Mouse (Mus musculus): Measurements from ENCODE around the gene Oat.

The Oat gene

GRCm38 (mm10) chr7:132593762-132594161 lies 17.6 kb upstream of the Oat start:
- no peak for DNase-seq (ENCODE audit: low spot score in 2 of 2)

GRCm38 (mm10) chr7:132589610-132590009 lies 13.4 kb upstream of the Oat start:
- no peak for DNase-seq (ENCODE audit: low spot score in 2 of 2)

- DNase-seq (ENCODE audit: low spot score in 2 of 2), result no peak
Measured at GRCm38 (mm10) chr7:132587167-132587566, 11.0 kb upstream of the Oat start.

- DNase-seq (ENCODE audit: low spot score in 2 of 2), result no peak
Measured at GRCm38 (mm10) chr7:132585695-132586491, 9.7 kb upstream of the Oat start.

- no peak for DNase-seq (ENCODE audit: low spot score in 2 of 2)
Measured at GRCm38 (mm10) chr7:132581441-132581840, 5.2 kb upstream of the Oat start.

GRCm38 (mm10) chr7:132580511-132580910 lies 4.3 kb upstream of the Oat start:
- no peak for DNase-seq (ENCODE audit: low spot score in 2 of 2)

GRCm38 (mm10) chr7:132576891-132577290 lies 693 bp upstream of the Oat start:
- DNase-seq (ENCODE audit: low spot score in 2 of 2), result no peak

GRCm38 (mm10) chr7:132575623-132576022 lies 575 bp downstream of the Oat start:
- peak; percentile 82 to 84 for DNase-seq (ENCODE audit: low spot score in 2 of 2)

- no peak for DNase-seq (ENCODE audit: low spot score in 2 of 2)
Measured at GRCm38 (mm10) chr7:132574646-132575045, 1.6 kb downstream of the Oat start.

GRCm38 (mm10) chr7:132573205-132573604 lies 3.0 kb downstream of the Oat start:
- no peak for DNase-seq (ENCODE audit: low spot score in 2 of 2)

- DNase-seq (ENCODE audit: low spot score in 2 of 2), result no peak
Measured at GRCm38 (mm10) chr7:132572738-132573137, 3.5 kb downstream of the Oat start.

GRCm38 (mm10) chr7:132571481-132571880 lies 4.7 kb downstream of the Oat start:
- no peak for DNase-seq (ENCODE audit: low spot score in 2 of 2)

GRCm38 (mm10) chr7:132570071-132570470 lies 6.1 kb downstream of the Oat start:
- DNase-seq (ENCODE audit: low spot score in 2 of 2), result no peak

GRCm38 (mm10) chr7:132568817-132569216 lies 7.4 kb downstream of the Oat start:
- no peak for DNase-seq (ENCODE audit: low spot score in 2 of 2)

- no peak for DNase-seq (ENCODE audit: low spot score in 2 of 2)
Measured at GRCm38 (mm10) chr7:132565831-132566230, 10.4 kb downstream of the Oat start.

- DNase-seq (ENCODE audit: low spot score in 2 of 2), result no peak
Measured at GRCm38 (mm10) chr7:132559138-132559766, 16.9 kb downstream of the Oat start.

GRCm38 (mm10) chr7:132558141-132558736 lies 18.0 kb downstream of the Oat start:
- no peak for DNase-seq (ENCODE audit: low spot score in 2 of 2)

- no peak for DNase-seq (ENCODE audit: low spot score in 2 of 2)
Measured at GRCm38 (mm10) chr7:132556575-132556974, 19.6 kb downstream of the Oat start.

GRCm38 (mm10) chr7:132555911-132556310 lies 20.3 kb downstream of the Oat start:
- no peak for DNase-seq (ENCODE audit: low spot score in 2 of 2)

- no peak for DNase-seq (ENCODE audit: low spot score in 2 of 2)
Measured at GRCm38 (mm10) chr7:132554091-132554490, 22.1 kb downstream of the Oat start.

- DNase-seq (ENCODE audit: low spot score in 2 of 2), result peak; percentile 98 to 99
Measured at GRCm38 (mm10) chr7:132551351-132552126, 24.7 kb downstream of the Oat start.

GRCm38 (mm10) chr7:132547126-132547525 lies 29.1 kb downstream of the Oat start:
- DNase-seq (ENCODE audit: low spot score in 2 of 2), result no peak
